Mouse (Mus musculus): ENCODE measurements around the gene Fopnl.

Gene Fopnl

DNA sequence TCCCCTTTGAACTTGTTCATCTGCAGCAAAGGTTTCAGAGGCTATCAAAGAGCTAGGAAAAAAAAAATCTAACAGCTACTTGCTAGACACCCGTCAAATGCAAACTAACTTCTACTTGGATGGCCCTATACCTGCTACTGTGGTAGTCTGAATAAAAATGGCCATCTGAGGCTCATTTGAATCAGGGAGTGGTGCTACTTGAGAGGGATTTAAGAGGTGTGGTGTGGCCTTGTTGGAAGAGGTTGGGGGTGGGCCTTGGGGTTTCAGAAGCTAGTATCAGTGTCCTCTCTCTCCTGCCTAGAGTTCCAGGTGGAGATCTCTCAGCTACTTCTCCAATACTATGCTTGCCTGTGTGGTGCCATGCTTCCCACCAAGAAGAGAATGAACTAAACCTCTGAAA is 10.8 kb downstream of the Fopnl start:
- no peak for DNase-seq

DNA sequence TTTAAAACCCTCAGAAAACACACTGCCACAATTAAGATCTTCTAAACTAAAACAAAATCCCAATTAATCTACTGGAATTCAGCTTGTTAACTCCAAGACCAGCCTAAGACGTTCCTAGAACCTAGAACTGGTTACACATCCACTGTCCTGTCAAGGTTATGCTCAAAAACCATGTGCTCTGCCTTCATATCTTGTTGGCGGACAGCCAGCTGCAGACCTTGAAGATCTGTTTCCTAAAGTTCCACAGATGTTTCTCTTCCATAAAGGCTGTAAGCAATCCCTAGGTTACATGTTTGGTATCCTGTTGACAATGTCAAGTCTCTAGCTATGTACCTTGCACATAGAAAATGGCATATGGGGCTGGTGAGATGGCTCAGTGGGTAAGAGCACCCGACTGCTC is 12.4 kb downstream of the Fopnl start:
- DNase-seq, result no peak

DNA sequence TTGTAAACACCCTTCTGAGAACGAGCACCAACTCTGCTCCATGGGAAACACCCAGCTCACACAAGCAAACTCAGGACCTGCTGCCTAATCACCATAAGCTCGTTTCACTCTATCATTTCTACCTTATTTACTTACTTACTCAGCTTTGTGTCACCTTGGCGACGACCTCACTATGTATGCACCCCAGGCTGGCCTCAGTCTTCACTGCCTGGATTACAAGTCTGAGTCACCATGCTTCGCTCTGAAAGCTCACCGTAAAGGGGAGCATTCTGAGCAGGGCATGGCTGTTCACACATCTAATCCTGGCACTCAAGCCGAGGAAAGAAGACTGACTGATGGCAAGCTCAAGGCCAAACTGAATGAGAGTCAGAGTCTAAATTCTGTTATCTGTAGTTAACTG is 13.5 kb downstream of the Fopnl start:
- peak in 1 of 2 experiments; percentile 39 for DNase-seq

DNA sequence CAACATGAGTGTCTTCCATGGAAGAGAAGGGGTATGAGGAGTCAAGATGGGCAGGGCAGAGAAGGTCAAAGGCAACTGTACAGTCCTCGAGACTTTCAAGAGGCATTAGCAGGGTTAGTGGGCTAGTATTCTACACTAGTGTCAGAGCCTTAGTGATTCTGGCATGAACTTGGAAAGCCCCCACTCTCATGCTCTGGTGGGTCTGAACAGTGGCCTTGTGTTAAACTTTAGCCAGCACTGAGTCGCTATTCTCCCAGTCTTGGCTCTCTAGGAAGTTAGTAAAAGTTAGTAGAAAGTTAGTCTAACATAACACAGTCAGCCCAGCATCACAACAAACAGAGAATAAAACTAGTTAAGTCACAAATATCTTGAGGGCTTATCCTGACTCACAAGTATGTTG is 14.1 kb downstream of the Fopnl start:
- DNase-seq, result no peak

DNA sequence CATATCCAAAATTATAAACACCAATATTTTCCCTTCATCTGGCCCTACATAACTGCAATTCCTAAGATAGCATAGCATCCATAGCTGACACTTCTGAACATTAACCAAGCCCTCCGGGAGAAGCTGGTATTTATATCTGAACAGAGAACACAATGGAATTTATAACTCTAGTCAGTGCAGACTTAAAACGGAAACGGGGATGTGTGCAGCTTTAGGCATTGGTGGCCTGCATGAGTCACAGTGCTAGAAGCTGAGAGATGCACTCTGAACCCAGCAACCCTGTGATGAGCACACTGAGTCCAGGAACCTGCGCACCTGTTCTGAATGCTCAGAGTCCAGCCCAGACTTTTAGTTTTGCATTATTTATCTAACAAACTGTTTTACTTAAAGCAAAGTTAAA is 18.7 kb downstream of the Fopnl start:
- DNase-seq, result no peak

DNA sequence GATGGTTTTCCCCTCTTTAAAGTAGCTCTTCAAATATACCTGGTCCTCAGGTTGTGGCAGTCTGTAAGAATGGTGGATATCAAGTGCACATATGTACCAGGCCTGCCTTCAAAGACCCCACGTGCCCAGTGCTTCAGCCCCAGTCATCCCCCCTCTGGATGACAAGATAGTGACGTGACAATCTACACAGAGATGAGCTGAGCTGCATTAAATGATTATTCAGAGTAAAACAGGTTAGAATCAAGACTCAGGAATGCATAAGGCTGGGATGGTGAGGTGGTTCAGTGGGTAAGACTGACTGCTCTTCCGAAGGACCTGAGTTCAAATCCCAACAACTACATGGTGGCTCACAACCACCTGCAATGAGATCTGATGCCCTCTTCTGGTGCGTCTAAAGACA is 19.5 kb downstream of the Fopnl start:
- DNase-seq, result no peak

DNA sequence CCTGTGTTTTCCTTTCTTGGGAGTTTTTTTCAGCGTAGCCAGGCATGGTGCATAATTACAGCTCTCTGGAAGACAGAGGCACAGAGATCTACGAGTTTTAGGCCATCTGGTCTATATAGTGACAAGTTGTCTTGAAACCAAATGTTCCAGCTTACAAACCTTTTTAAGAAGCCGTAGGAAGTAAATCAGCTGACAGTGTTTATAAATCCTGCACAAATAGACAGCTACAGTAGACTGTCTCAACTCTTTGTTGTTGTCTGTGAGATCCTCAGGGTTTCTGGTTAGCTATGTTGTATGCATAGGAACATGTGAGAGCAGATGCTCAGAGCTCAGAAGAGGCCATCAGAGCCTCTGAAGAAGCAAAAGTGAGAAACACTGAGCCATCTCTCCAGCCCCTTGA is 20.1 kb downstream of the Fopnl start:
- no peak for DNase-seq

DNA sequence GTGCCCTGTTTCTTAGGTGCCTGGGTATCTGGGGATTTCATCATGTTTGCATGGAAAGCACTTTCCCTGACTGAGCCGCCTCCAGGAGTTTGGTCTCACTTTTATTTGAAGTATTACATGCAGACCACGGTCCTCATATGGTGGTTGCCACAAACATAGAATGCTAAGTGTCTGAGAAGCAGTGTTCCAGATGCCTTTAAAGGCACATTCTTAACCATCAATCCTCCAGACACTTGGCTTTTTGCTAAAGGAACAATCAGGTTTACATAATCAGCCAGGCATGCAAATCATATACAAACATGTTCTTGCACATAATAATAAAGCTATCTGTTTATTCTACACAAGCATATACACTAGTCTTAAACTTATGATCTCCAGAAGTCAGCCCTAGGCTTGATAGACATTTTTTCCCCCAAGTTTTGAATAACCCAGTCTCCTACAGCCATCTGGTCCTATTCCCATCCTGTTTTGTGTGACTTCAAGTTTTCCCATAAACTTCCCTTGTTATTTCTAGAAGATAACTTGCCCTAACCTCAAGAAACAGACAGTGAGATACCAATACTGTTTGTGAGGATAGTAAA is 20.6 kb downstream of the Fopnl start:
- no peak for DNase-seq

DNA sequence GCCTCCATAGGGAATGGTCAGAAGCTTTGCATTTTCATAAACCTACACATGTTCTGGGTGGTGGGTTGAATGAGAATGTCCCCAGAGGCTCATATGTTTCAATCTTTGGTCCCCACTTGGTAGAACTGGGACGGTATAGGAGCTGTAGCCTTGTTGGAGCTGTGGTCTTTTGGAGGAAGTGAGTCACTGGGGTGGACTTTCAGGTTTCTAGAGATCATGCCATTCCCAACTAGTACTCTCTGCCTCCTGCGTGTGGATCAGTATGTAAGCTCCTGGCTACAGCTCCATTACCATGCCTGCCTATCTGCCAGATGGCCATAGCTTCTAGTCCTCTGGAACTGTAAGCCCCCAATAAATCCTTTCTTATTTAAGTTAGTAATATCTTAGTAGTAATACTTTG is 21.9 kb downstream of the Fopnl start:
- no peak for DNase-seq

DNA sequence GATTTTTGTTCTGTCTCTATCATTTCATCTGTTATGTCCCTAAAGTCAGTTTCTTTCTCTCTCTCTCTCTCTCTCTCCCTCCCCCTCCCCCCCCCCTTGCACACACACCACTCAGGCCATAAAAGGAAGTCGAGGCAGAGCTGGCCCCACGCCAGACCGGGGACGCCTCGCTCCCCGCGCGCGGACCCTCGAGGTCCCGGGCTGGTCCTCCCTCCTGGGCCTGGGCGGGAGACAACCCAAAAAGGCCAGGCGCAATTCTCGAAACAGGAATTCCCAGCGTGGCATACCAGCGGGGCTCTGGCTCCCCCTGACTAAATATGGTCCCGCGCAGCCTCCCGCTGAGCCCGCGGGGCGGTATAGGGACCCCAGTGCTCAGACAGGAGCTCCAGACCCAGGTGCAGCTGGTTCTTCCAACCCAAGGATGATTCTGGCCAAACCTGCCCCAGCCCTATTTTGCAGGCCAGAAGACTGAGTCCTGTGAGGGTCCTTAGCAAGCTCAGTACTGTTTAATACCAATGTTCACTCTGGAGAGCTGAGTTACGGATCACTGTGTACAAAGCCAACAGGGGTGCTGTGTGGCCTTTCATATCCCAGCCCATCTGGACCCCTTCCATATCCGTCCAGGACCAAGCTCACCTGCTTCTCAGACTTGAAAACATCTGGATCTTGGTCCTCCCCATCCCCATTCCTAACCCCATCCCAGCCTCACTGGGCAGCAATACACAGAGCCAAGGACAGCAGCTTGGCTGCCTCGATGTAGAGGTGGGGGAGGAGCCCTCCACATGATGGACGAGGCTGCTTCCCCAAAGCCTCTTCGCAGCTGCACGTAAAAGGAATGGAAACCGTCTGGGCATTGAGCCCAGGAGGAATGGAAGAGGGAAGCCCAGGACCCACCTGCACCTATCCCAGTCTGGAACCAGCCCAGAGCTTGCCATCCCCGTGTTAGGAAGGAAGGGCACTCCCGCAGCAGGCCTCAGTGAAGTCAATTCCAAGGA is 24.7 kb downstream of the Fopnl start:
- DNase-seq, result peak in 1 of 2 experiments; percentile 35

DNA sequence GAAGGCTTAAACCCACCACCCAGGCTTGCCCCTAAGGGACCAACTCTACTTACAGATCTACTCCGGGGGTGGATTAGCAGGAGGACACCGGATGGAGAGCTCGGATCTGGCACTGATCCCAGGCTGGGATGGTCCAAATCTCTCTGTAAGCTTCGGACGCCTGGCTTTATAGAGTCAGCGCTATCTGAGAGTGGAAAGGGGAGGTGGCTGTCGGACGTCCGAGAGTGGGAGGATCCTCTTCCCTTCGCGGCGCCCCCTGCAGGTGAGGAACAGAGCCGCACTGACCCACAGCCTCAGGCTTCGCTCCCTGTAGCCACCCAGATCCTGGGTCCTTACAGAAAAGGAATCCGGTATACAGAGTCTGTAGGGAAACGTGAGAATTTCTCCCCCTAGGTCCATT is 26.0 kb downstream of the Fopnl start, which contains the start of gene Myh11:
Gene Myh11, minus strand, starts transcription at position 150 of the 400 bp plus-strand sequence.
- DNase-seq, result peak; percentile 71 to 83

DNA sequence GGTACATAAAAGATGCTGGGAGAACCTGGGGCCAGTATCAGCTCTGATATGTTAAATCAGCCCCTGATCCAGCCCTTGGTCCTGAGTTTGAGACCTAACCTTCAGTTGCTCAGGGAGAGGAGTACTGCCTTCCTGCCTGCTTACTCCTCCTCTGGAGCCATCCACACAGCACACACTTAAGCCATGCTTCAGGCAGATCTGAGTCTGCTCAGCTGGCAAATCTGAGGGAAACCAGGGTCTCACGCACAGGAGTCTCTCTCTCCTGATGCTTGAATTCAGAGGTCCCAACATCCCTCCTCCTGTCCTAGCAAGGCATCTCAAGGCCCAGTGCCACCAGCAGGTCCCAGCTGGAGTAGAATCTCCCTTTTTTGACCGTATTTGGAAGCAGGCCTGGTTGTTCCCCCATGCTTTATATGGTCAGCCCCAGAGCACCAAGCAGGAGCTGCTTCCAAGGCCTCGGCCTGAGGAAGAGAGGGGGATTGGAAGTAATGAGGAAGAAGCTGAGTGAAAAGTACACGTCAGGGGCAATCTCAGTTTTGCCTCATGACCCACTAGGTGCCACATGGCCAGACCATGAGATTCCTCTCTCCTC is 44.7 kb downstream of the Fopnl start:
- DNase-seq, result no peak

DNA sequence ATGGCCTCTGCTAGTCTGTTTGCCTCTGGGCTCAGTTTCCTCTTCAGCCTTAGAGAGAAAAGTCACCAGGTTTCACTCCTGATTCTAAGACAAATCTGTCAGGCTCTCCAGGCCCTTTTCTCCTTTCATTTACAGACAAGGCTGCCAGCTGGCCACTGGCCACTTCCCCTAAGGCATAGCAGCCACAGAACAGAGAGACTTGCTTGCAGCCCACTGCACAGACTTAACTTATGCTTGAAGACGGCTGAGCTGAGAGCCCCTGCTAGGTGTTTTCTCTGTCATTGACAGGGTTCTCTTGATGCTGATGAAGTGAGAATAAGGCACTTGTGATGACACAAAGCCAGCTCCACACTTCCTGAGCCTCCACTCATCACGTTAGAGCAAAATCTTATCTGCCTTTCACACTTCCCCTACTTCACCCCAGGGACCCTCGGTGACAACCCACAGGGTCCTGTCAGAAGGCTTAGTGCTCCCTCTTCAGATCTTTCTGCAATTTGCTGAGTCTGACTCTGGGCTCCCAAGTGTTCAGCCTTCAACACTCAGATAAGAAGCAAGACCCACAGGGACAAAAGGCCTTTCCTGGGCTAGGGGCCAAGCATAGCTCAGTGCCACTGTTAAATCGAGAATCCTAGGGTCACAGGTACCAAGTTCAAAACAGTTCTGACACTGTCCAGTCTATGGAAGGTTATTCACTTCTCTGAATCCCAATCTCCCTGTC is 51.8 kb downstream of the Fopnl start:
- peak in 1 of 2 experiments; percentile 29 for DNase-seq

DNA sequence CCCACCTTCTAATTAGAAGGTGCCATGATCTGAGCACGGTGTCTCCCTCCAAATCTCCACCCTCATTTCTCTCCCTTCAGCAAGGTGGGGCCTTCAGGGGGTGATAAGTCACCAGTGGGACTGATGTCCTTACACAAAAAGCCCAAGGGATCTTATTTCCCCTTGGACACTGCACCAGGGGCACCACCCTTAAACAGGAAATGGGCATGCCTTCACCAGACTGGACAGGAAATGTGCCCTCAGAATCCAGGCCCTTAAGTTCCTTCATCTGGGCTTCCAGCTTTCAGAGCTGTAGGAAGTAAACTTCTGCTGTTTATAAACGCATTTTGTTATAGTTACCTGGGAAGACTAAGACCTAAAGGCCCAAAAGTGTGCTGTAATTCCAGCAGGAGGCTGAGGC is 52.7 kb downstream of the Fopnl start:
- peak in 1 of 2 experiments; percentile 56 for DNase-seq

DNA sequence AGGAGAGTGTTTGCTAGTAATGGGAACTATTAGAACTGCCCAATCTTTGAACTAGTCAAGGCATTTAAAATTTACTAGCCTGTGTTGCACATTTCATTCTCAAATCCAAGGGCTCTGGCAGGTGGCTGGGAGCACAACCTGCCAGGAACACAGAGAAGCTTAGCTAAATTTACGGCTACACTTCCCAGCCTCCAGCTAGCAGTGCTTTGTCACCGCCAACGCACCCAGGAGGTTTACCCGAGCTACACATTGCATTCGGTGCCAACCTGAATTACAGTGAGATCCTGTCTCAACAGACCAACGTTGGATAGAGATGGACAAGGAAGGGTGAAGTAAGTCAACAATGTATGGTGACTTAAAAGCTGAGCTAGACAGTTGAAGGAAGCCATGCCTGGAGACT is 54.0 kb downstream of the Fopnl start:
- no peak for DNase-seq

DNA sequence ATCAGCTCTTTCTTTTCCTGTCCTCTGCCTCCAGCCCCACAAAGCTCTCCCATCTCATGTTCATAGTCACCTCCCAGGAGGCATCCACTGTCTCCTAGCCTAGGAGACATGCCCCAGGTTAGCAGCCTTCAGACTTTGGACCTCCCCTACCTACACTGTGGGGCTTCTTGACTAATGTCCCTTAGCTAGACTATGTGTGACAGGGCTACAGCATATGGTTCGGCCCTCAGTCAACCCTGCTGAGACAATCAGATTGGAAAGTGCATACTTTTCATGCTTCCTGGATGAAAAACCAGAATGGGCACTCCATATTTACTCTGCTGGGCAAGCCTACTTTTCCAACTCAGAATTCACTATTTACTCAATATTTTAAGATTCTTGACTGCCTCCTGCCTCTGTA is 54.8 kb downstream of the Fopnl start:
- DNase-seq, result no peak

DNA sequence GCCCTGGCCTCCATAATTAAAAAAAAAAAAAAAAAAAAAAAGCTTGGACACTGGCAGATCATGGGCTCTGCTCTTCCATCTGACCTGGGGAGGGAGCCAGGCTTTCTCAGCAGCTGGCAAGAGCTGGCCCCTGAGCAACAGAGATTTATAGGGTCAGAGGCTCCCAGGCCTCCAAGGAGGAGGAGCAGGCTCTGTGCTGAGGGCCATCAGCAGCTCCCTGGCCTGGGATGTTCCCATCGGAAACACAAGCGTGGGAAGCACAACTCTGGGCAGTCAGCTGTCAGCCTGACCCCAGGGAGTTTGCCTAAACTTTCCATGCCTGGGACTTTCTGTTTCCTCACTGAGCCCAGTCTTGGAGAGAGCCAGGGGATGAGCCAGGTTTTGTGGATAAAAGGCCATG is 58.3 kb downstream of the Fopnl start:
- peak; percentile 27 to 36 for DNase-seq

DNA sequence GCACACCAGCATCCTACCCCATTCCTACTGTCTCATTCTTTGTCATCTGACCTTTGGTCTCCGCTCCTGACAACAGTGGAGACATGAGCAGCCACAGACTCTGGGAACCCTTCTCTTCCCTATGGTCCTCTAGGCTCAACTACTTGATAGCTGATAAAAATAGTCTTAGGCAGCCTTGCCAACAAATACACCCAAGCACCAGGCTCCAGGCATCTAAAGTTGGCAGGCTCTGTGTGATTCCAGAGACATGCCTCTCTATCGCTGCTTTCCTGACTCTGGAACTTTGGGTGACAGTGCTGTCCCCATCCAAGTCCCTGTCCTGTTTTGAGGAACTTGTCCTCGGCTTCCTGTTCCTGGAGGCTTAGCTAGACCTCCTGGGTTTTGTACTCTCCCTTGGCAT is 63.6 kb downstream of the Fopnl start:
- DNase-seq, result peak in 1 of 2 experiments; percentile 16

DNA sequence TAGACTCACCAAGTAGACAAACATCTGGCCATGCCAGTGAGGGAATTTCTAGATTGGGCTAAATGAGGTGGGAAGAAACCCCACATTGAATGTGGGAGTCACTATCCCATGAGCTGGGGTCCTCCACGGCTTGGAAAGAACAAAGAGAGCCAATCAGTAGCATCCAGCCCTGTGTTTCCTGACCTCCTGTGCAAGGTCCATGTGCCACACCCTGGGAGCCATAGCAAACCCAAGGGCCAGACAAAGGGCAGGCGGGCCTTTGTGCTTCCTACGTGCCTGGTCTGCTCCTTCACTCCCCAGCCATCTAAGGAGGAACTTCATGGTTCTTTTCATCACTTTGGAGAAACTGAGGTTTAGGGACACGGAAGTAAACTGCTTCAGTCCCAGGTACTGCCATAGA is 64.3 kb downstream of the Fopnl start:
- no peak for DNase-seq

DNA sequence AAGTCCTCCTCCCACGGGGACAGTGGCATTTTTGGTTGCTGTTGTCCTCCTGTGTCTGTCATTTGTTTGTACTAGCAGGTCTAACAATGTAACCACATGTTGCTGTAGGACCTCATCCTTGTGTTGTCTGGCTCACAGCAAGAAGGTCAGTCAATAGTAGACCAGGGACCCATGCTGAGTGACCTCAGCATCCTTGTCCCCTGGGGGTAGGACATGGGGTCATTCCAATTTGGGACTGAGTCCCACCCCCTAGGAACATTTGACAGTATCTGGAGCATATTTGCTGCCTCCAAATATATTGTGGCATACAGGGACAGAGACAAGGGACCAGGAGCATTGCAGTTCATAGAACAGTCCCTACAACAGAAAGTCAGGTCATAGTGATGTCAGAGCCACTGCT is 67.3 kb downstream of the Fopnl start:
- no peak for DNase-seq
